Mouse (Mus musculus) neural tube, embryonic 11.5 days (tissue): ENCODE measurements at regions not wholly inside any gene's neighbourhood (a gene's known extent, or its start where the extent isn't known, plus 50 kb on each side); places are given as distances from the start of the nearest gene placed in this dataset.

Source experiments
- ATAC-seq: fragments of 200-750 bp; cut with Nextera tagmentation; 2 replicates; pipeline ENCODE4 v1.8.0; 2017; ENCODE audit warnings: moderate number of reproducible peaks, mild to moderate bottlenecking, moderate TSS enrichment, moderate library complexity; ENCODE audit not compliant: insufficient read depth, low FRiP score, low TSS enrichment
- DNase-seq: peaks from one replicate; pipeline ENCODE4 v3.0.0-alpha.2; 2015; ENCODE audit warnings: low spot score
- H3K27ac ChIP-seq: fragments of 300-500 bp; sonication (generic); 2 replicates; pipeline ENCODE4 v1.5.1; 2014; ENCODE audit warnings: low read depth, mild to moderate bottlenecking, low read length
- H3K27me3 ChIP-seq: fragments of 300-500 bp; sonication (generic); 2 replicates; pipeline ENCODE4 v1.6.1; 2014; ENCODE audit warnings: mild to moderate bottlenecking, low read length, mixed read lengths; ENCODE audit not compliant: control insufficient read depth, insufficient read depth
- H3K36me3 ChIP-seq: fragments of 300-500 bp; sonication (generic); 2 replicates; pipeline ENCODE4 v1.6.1; 2014; ENCODE audit warnings: mild to moderate bottlenecking, low read length, moderate library complexity, mixed read lengths; ENCODE audit not compliant: control insufficient read depth, insufficient read depth
- H3K4me1 ChIP-seq: fragments of 300-500 bp; sonication (generic); 2 replicates; pipeline ENCODE4 v1.6.1; 2014; ENCODE audit warnings: low read length, mixed read lengths; ENCODE audit not compliant: control insufficient read depth, insufficient read depth
- H3K4me2 ChIP-seq: fragments of 300-500 bp; sonication (generic); 2 replicates; pipeline ENCODE4 v1.6.1; 2014; ENCODE audit warnings: low read depth, mild to moderate bottlenecking, moderate library complexity
- H3K4me3 ChIP-seq: fragments of 300-500 bp; sonication (generic); 2 replicates; pipeline ENCODE4 v1.5.1; 2014; ENCODE audit warnings: low read depth, low read length
- H3K9ac ChIP-seq: fragments of 300-500 bp; sonication (generic); 2 replicates; pipeline ENCODE4 v1.6.1; 2014; ENCODE audit warnings: mild to moderate bottlenecking, low read length
- H3K9me3 ChIP-seq: fragments of 300-500 bp; sonication (generic); 2 replicates; pipeline ENCODE4 v1.6.1; 2016; ENCODE audit warnings: low read length; ENCODE audit not compliant: control insufficient read depth
- WGBS: fragments of 180-500 bp; shearing (Covaris S2); extraction: QIAGEN DNeasy Blood & Tissue Kit; methylation state at CpG from one replicate; pipeline ENCODE4 v1.1.7; 2014; 5-methylcytosine and 5-hydroxymethylcytosine counted together
- microRNA counts: library from miRNA; unstranded; fragments of <30 nt; microRNA quantifications from one replicate; lab custom pipeline; 2015
- microRNA-seq: library from miRNA; unstranded; fragments of <30 nt; microRNA quantifications from one replicate; pipeline ENCODE4, GENCODE M21; 2016

- Histone ChIP-seq H3K36me3 (no peaks in the 10 kb centered on the region), H3K9ac (no peak overlapping the region), H3K27ac (no peak overlapping the region), H3K4me2 (no peak overlapping the region), H3K4me1 (no peaks in the 10 kb centered on the region), H3K9me3 (no peaks in the 10 kb centered on the region), H3K27me3 (no peaks in the 10 kb centered on the region), H3K4me3 (no peak overlapping the region)
- no peak for ATAC-seq
- DNase-seq = no peak
- WGBS = 64% methylated on average over 7 of the region's 7 CpGs
These were observed 71.2 kb upstream of the 4933415F23Rik start for GRCm38 (mm10) chr1:23173054-23173802.

- no peaks in the 10 kb centered on the region for H3K9me3 ChIP-seq
- no peak overlapping the region for H3K4me3 ChIP-seq
- no peak overlapping the region for H3K4me2 ChIP-seq
- DNase-seq (no peak), ATAC-seq (no peak)
- H3K9ac ChIP-seq = no peak overlapping the region
- no peak overlapping the region for H3K27ac ChIP-seq
- H3K4me1 ChIP-seq = no peaks in the 10 kb centered on the region
- WGBS = 93% methylated on average over 2 of the region's 2 CpGs
- no peaks in the 10 kb centered on the region for H3K36me3 ChIP-seq
- H3K27me3 ChIP-seq = no peaks in the 10 kb centered on the region
These were observed 69.3 kb upstream of the 4933415F23Rik start for GRCm38 (mm10) chr1:23171336-23171735.

DNA sequence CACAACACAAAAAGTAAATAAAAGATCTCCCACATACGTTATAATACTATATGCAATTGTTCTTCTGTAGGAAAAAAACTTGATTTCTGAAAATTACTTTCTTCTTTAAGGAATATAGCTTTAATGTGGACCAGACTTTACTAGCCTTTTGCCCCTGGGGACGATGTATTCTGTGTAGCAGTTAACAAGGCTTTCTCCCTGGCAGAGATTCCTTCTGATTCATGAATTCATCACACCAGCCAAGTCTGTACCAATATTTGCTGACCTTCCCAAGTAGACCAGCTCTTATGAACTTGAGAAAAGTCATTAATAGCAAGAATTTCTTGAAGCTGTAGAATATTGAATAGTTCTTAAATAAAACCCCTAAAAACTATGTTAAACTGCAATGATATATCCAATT is 68.7 kb upstream of the 4933415F23Rik start:
- Histone ChIP-seq H3K27ac (no peak overlapping the region), H3K4me3 (no peak overlapping the region), H3K9me3 (no peaks in the 10 kb centered on the region), H3K4me1 (no peaks in the 10 kb centered on the region), H3K9ac (no peak overlapping the region), H3K27me3 (no peaks in the 10 kb centered on the region), H3K4me2 (no peak overlapping the region), H3K36me3 (no peaks in the 10 kb centered on the region)
- 84% methylated on average over 2 of the region's 2 CpGs for WGBS
- DNase-seq (no peak), ATAC-seq (no peak)

DNA sequence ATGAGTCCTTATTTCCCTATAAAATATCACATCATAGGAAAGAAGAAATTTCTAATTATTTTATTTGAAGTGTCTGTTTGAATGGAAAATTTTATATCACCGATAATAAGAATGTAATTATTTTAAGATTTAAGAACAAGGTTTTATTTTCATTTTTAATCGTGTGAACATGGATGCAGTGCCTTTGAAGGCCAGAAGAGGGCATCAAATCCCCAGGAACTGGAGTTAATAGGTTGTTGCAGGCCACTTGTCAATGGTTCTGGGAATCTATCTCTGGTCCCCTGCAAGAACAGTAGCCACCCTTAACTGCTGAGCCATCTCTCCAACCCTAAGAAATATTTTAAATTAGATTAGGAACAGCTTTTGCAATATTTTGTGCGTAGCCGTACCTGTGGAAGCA is 66.5 kb upstream of the 4933415F23Rik start:
- WGBS = 93% methylated on average over 4 of the region's 4 CpGs
- Histone ChIP-seq H3K27ac (no peak overlapping the region), H3K36me3 (no peaks in the 10 kb centered on the region), H3K27me3 (no peaks in the 10 kb centered on the region), H3K4me2 (no peak overlapping the region), H3K9ac (no peak overlapping the region), H3K4me1 (no peaks in the 10 kb centered on the region), H3K9me3 (no peaks in the 10 kb centered on the region), H3K4me3 (no peak overlapping the region)
- DNase-seq (no peak), ATAC-seq (no peak)

DNA sequence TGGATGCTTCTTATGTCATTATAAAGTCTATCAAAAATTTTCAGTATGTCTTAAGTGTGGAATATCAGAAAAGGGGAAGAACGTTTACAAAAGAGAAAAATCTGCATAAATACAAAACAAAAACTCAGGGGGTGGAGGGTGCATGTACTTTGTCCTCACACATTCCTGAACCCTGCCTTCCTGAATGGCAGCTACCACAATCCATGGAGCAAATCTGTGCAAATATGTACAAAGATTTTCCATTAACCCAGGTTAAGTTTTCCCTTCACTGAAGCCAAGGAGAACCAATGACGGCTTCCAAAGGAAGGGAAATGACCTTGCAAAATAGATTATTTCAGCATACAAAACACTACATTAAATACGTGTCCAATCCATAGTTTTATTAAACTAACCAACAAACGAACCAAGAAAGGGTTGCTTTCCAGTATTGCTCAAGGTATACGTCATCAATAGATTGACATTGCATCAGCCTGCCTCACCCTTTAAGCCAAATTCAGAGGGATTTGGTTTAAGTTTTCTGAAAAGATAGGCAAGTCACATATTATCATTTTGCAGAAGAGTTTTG is 61.4 kb upstream of the 4933415F23Rik start:
- H3K9me3 ChIP-seq = no peaks in the 10 kb centered on the region
- DNase-seq (no peak), ATAC-seq (no peak)
- no peak overlapping the region for H3K4me3 ChIP-seq
- no peak overlapping the region for H3K4me2 ChIP-seq
- H3K4me1 ChIP-seq = no peaks in the 10 kb centered on the region
- no peak overlapping the region for H3K27ac ChIP-seq
- 85% methylated on average over 5 of the region's 5 CpGs for WGBS
- H3K36me3 ChIP-seq = no peaks in the 10 kb centered on the region
- H3K27me3 ChIP-seq = no peaks in the 10 kb centered on the region
- H3K9ac ChIP-seq = no peak overlapping the region

DNA sequence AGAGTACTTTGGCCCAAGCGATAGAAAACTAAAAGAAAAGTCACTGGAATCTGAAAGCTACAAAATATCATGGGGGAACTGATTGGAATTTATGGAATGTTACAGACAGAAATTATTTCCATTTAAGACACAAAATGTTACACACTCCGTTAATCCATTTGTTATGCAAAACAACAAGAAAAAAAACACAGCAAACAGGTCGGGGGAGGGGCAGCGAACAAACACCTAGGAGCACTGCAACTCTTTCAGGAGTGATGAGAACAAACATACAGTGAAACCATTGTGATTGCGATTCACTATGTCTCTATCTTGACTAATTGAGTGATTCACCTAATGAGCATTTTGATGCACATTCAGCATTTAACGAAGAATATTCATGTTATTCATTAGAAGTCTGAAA is 60.7 kb upstream of the 4933415F23Rik start:
- H3K9me3 ChIP-seq = no peaks in the 10 kb centered on the region
- WGBS = 82% methylated on average over 6 of the region's 6 CpGs

More for the DNA sequence above, 60.7 kb upstream of the 4933415F23Rik start:
- ATAC-seq (no peak), DNase-seq (no peak)
- no peaks in the 10 kb centered on the region for H3K4me1 ChIP-seq
- H3K4me2 ChIP-seq = no peak overlapping the region
- H3K4me3 ChIP-seq = no peak overlapping the region
- H3K36me3 ChIP-seq = no peaks in the 10 kb centered on the region
- H3K27ac ChIP-seq = no peak overlapping the region
- H3K27me3 ChIP-seq = no peaks in the 10 kb centered on the region
- no peak overlapping the region for H3K9ac ChIP-seq

MicroRNAs encoded in the stretch of these regions (microRNA counts, 519-probe panel; counts per million panel counts)
- microRNA mmu-miR-30a (lab: Ali Mortazavi, UCI) (4,068 counts per million, percentile 75 among the panel's probes with 10 or more counts), microRNA mmu-miR-30c (lab: Ali Mortazavi, UCI) (4,967 counts per million, percentile 88 among the panel's probes with 10 or more counts)

Small RNA genes lying in the stretch of these regions (microRNA-seq; reads per million reads assigned to microRNA genes)
- gene Mir30a (7,090 reads per million, percentile 93 among the genes with 10 or more reads in this experiment), gene Mir30c-2 (31.2 reads per million, percentile 33 among the genes with 10 or more reads in this experiment)
